Mouse (Mus musculus): Measurements from ENCODE around the gene Fto.

Fto gene

GRCm38 (mm10) chr8:91383210-91383609 lies 69.9 kb downstream of the Fto start:
- no peak for ATAC-seq (ENCODE audit: insufficient number of reproducible peaks, low FRiP score, low TSS enrichment)

GRCm38 (mm10) chr8:91383811-91384210 lies 70.5 kb downstream of the Fto start:
- no peak for ATAC-seq (ENCODE audit: insufficient number of reproducible peaks, low FRiP score, low TSS enrichment)

GRCm38 (mm10) chr8:91384389-91384788 lies 71.1 kb downstream of the Fto start:
- ATAC-seq (ENCODE audit: insufficient number of reproducible peaks, low FRiP score, low TSS enrichment) = no peak

- ATAC-seq (ENCODE audit: insufficient number of reproducible peaks, low FRiP score, low TSS enrichment) = no peak
These were observed 72.5 kb downstream of the Fto start for GRCm38 (mm10) chr8:91385808-91386207.

GRCm38 (mm10) chr8:91390369-91391020 lies 77.2 kb downstream of the Fto start:
- ATAC-seq (ENCODE audit: insufficient number of reproducible peaks, low FRiP score, low TSS enrichment) = peak; percentile 50; the same call in 1 of the 2 replicates

- no peak for ATAC-seq (ENCODE audit: insufficient number of reproducible peaks, low FRiP score, low TSS enrichment)
These were observed 78.9 kb downstream of the Fto start for GRCm38 (mm10) chr8:91392261-91392660.

GRCm38 (mm10) chr8:91395340-91396055 lies 82.2 kb downstream of the Fto start:
- ATAC-seq (ENCODE audit: insufficient number of reproducible peaks, low FRiP score, low TSS enrichment) = no peak

GRCm38 (mm10) chr8:91398053-91398452 lies 84.7 kb downstream of the Fto start:
- no peak for ATAC-seq (ENCODE audit: insufficient number of reproducible peaks, low FRiP score, low TSS enrichment)

- ATAC-seq (ENCODE audit: insufficient number of reproducible peaks, low FRiP score, low TSS enrichment) = no peak
These were observed 90.0 kb downstream of the Fto start for GRCm38 (mm10) chr8:91402980-91403975.

GRCm38 (mm10) chr8:91404311-91404710 lies 91.0 kb downstream of the Fto start:
- no peak for ATAC-seq (ENCODE audit: insufficient number of reproducible peaks, low FRiP score, low TSS enrichment)

- no peak for ATAC-seq (ENCODE audit: insufficient number of reproducible peaks, low FRiP score, low TSS enrichment)
These were observed 91.8 kb downstream of the Fto start for GRCm38 (mm10) chr8:91405099-91405498.

- ATAC-seq (ENCODE audit: insufficient number of reproducible peaks, low FRiP score, low TSS enrichment) = no peak
These were observed 93.4 kb downstream of the Fto start for GRCm38 (mm10) chr8:91406624-91407290.

- no peak for ATAC-seq (ENCODE audit: insufficient number of reproducible peaks, low FRiP score, low TSS enrichment)
These were observed 94.6 kb downstream of the Fto start for GRCm38 (mm10) chr8:91407880-91408279.

GRCm38 (mm10) chr8:91410007-91410406 lies 96.7 kb downstream of the Fto start:
- ATAC-seq (ENCODE audit: insufficient number of reproducible peaks, low FRiP score, low TSS enrichment) = no peak

GRCm38 (mm10) chr8:91424491-91425074 lies 111.3 kb downstream of the Fto start:
- no peak for ATAC-seq (ENCODE audit: insufficient number of reproducible peaks, low FRiP score, low TSS enrichment)

- no peak for ATAC-seq (ENCODE audit: insufficient number of reproducible peaks, low FRiP score, low TSS enrichment)
These were observed 112.0 kb downstream of the Fto start for GRCm38 (mm10) chr8:91425251-91425866.

- no peak for ATAC-seq (ENCODE audit: insufficient number of reproducible peaks, low FRiP score, low TSS enrichment)
These were observed 113.2 kb downstream of the Fto start for GRCm38 (mm10) chr8:91426496-91426895.

GRCm38 (mm10) chr8:91430333-91430940 lies 117.1 kb downstream of the Fto start:
- no peak for ATAC-seq (ENCODE audit: insufficient number of reproducible peaks, low FRiP score, low TSS enrichment)

- no peak for ATAC-seq (ENCODE audit: insufficient number of reproducible peaks, low FRiP score, low TSS enrichment)
These were observed 122.7 kb downstream of the Fto start for GRCm38 (mm10) chr8:91436036-91436435.
